Mouse (Mus musculus) CH12.LX (cell line): ENCODE data around the gene Tmem265. TPM values are rescaled to one million over a fixed set of nuclear protein-coding genes. Genes with fewer than 3 reads are reported as not detected.

ENCODE experiments used
- DNase-seq: peaks from one replicate; pipeline ENCODE4 v3.0.0-alpha.2; 2013; ENCODE audit errors: extremely low read depth
- H3K27ac ChIP-seq: 2 replicates; pipeline ENCODE4 v1.5.1; 2012; ENCODE audit warnings: low read depth, mild to moderate bottlenecking, control low read depth, moderate library complexity; ENCODE audit not compliant: insufficient read depth
- H3K27me3 ChIP-seq: replicated peaks from 2 replicates; pipeline ENCODE3; 2012; ENCODE audit warnings: inconsistent platforms
- H3K36me3 ChIP-seq, 2 experiments: replicated peaks in 1 of 2; 2 replicates each; pipeline versions ENCODE3 to v1.6.1; 2012; ENCODE audit warnings: inconsistent platforms in 1 of 2, low read length in 1 of 2, mild to moderate bottlenecking in 1 of 2, mixed read lengths in 1 of 2, moderate library complexity in 1 of 2; ENCODE audit not compliant: control insufficient read depth in 1 of 2, insufficient read depth in 1 of 2
- H3K4me1 ChIP-seq, 2 experiments: 2 replicates each; pipeline ENCODE4 v1.6.1; 2012; ENCODE audit warnings: inconsistent platforms in 1 of 2, moderate library complexity in 1 of 2; ENCODE audit not compliant: insufficient read depth in 2 of 2, control insufficient read depth in 1 of 2
- H3K4me2 ChIP-seq: 2 replicates; pipeline ENCODE4 v1.6.1; 2012; ENCODE audit warnings: low read depth, mild to moderate bottlenecking, control low read depth; ENCODE audit not compliant: poor library complexity, insufficient read depth, severe bottlenecking
- H3K4me3 ChIP-seq, 3 experiments: fragments of 150-350 bp in 1 of 3; sonication (generic) in 1 of 3; replicated peaks in 1 of 3; 2 replicates each; pipeline versions ENCODE3 to v1.5.1; 2011 to 2012; ENCODE audit warnings: low read depth in 2 of 3, low read length in 2 of 3, mild to moderate bottlenecking in 2 of 3, moderate library complexity in 2 of 3, control low read depth in 1 of 3, improper control_type of control experiment in 1 of 3, inconsistent platforms in 1 of 3, mixed read lengths in 1 of 3; ENCODE audit not compliant: poor library complexity in 1 of 3
- H3K79me2 ChIP-seq: replicated peaks from 2 replicates; pipeline ENCODE4 v1.6.1; 2012; ENCODE audit warnings: mild to moderate bottlenecking, moderate library complexity; ENCODE audit not compliant: control insufficient read depth, poor library complexity, insufficient read depth, severe bottlenecking; ENCODE audit errors: extremely low read depth
- H3K9ac ChIP-seq: 2 replicates; pipeline ENCODE4 v1.6.1; 2012; ENCODE audit warnings: low read depth, mild to moderate bottlenecking, control low read depth, moderate library complexity; ENCODE audit not compliant: insufficient read depth
- H3K9me3 ChIP-seq: replicated peaks from 2 replicates; pipeline ENCODE3; 2012; ENCODE audit warnings: low read length, inconsistent platforms, mixed read lengths
- CHD2 ChIP-seq: IDR thresholded peaks from 2 replicates; pipeline ENCODE4 v1.6.1; 2011; ENCODE audit warnings: low read length, improper control_type of control experiment
- HCFC1 ChIP-seq: IDR thresholded peaks from 2 replicates; pipeline ENCODE4 v1.6.1; 2012; ENCODE audit warnings: low read depth, mild to moderate bottlenecking, inconsistent platforms, low read length, improper control_type of control experiment
- MAFK ChIP-seq: IDR thresholded peaks from 2 replicates; pipeline ENCODE4 v1.6.1; 2011; ENCODE audit warnings: low read length, improper control_type of control experiment; ENCODE audit not compliant: insufficient replicate concordance
- MYC ChIP-seq: IDR thresholded peaks from 2 replicates; pipeline ENCODE4 v1.6.1; 2011; ENCODE audit warnings: low read depth, mild to moderate bottlenecking, improper control_type of control experiment, low read length
- PAX5 ChIP-seq: IDR thresholded peaks from 2 replicates; pipeline ENCODE4 v1.6.1; 2012; ENCODE audit warnings: low read length, inconsistent platforms, mixed read lengths
- POLR2AphosphoS2 ChIP-seq: IDR thresholded peaks from 2 replicates; pipeline ENCODE4 v1.6.1; 2011; ENCODE audit warnings: low read depth, low read length, improper control_type of control experiment
- RAD21 ChIP-seq: IDR thresholded peaks from 2 replicates; pipeline ENCODE4 v1.6.1; 2011; ENCODE audit warnings: low read depth, mild to moderate bottlenecking, low read length, improper control_type of control experiment, moderate library complexity
- SMC3 ChIP-seq: IDR thresholded peaks from 2 replicates; pipeline ENCODE4 v1.6.1; 2011; ENCODE audit warnings: low read depth, low read length, improper control_type of control experiment
- USF1 ChIP-seq: IDR thresholded peaks from 2 replicates; pipeline ENCODE4 v1.6.1; 2014; ENCODE audit warnings: low read depth, mild to moderate bottlenecking, inconsistent platforms, low read length, improper control_type of control experiment
- ZKSCAN1 ChIP-seq: IDR thresholded peaks from 2 replicates; pipeline ENCODE4 v1.6.1; 2012; ENCODE audit warnings: low read depth, inconsistent platforms, low read length, improper control_type of control experiment, borderline replicate concordance
- ZMIZ1 ChIP-seq: IDR thresholded peaks from 2 replicates; pipeline ENCODE4 v1.6.1; 2012; ENCODE audit warnings: low read depth, mild to moderate bottlenecking, inconsistent platforms, low read length, improper control_type of control experiment
- ZNF384 ChIP-seq: IDR thresholded peaks from 2 replicates; pipeline ENCODE4 v1.6.1; 2012; ENCODE audit warnings: low read depth, low read length, improper control_type of control experiment, inconsistent platforms
- dilution Hi-C: fragments of 300-500 bp; cut with MboI; formaldehyde crosslinking; loops from 2 replicates; pipeline ENCODE4 v1.14.3; 2020; ENCODE audit warnings: low sequenced_read_pairs; ENCODE audit not compliant: extremely low pct_unique_long_range_greater_than_20kb, extremely low pct_ligation_motif_present
- in situ Hi-C: fragments of 300-500 bp; cut with MboI; formaldehyde crosslinking; loops from 3 replicates; pipeline ENCODE4 v1.14.3; 2019; ENCODE audit warnings: low sequenced_read_pairs, low pct_ligation_motif_present, low pct_unique_long_range_greater_than_20kb, mixed read lengths
- polyA plus RNA-seq: library from polyadenylated mRNA; unstranded; fragments of >175 nt; gene quantifications from 2 replicates; pipeline ENCODE4 v1.2.1, GENCODE M21; 2012; ENCODE audit warnings: low read depth; ENCODE audit not compliant: insufficient read length
- total RNA-seq, 2 experiments: library from RNA; depleted of rRNA; stranded (reverse); fragments of 300-350 nt in 1 of 2; fragments of >200 nt in 1 of 2; gene quantifications; 2 replicates each; pipeline ENCODE4 v1.2.3; 2012 to 2014

Gene Tmem265
- total and polyA plus RNA-seq, 3 experiments: 0.93 to 2.3 TPM; not detected in 1

GRCm38 (mm10) chr7:127607150-127607549, 46.0 kb downstream of the Tmem265 start:
- in situ Hi-C loops: no loop called here
- TF ChIP-seq POLR2AphosphoS2 (no peak), MAFK (no peak), CHD2 (no peak), ZNF384 (no peak), ZMIZ1 (no peak)
- peaks cover 2% of the 10 kb centered on the region for H3K27me3 ChIP-seq
- H3K9ac ChIP-seq: no peak overlapping the region
- no peaks in the 10 kb centered on the region for H3K79me2 ChIP-seq
- dilution Hi-C loops: no loop called here
- H3K27ac ChIP-seq: no peak overlapping the region
- H3K4me3 ChIP-seq: no peak overlapping the region
- peaks cover 7% of the 10 kb centered on the region for H3K9me3 ChIP-seq
- H3K36me3 ChIP-seq: peaks cover 40 to 48% of the 10 kb centered on the region in 2 experiments
- DNase-seq: no peak
- H3K4me1 ChIP-seq: peaks cover 5 to 13% of the 10 kb centered on the region in 2 experiments; a peak in 2 of 4 replicates
- H3K4me2 ChIP-seq: no peak overlapping the region

GRCm38 (mm10) chr7:127611011-127611410, 49.8 kb downstream of the Tmem265 start:
- H3K4me3 ChIP-seq: no peak overlapping the region
- in situ Hi-C loops: no loop called here
- dilution Hi-C loops: no loop called here
- H3K4me2 ChIP-seq: no peak overlapping the region
- peaks cover 14% of the 10 kb centered on the region in 2 experiments for H3K36me3 ChIP-seq
- no peak for DNase-seq
- H3K27ac ChIP-seq: no peak overlapping the region
- TF ChIP-seq RAD21: no peak
- TF ChIP-seq MYC: no peak
- no peak overlapping the region for H3K9ac ChIP-seq
- H3K79me2 ChIP-seq: no peaks in the 10 kb centered on the region
- H3K27me3 ChIP-seq: peaks cover 38% of the 10 kb centered on the region
- peaks cover 4 to 16% of the 10 kb centered on the region in 2 experiments; a peak in 2 of 4 replicates for H3K4me1 ChIP-seq
- H3K9me3 ChIP-seq: peaks cover 7% of the 10 kb centered on the region

- Histone ChIP-seq H3K27me3 (peaks cover 40% of the 10 kb centered on the region), H3K9ac (no peak overlapping the region), H3K4me3 (no peak overlapping the region), H3K4me2 (no peak overlapping the region), H3K9me3 (peaks cover 7% of the 10 kb centered on the region), H3K79me2 (no peaks in the 10 kb centered on the region), H3K27ac (no peak overlapping the region), H3K36me3 (peaks cover 14% of the 10 kb centered on the region in 2 experiments), H3K4me1 (peaks cover 4 to 16% of the 10 kb centered on the region in 2 experiments; a peak in 2 of 4 replicates)
- dilution Hi-C loops: no loop called here
- in situ Hi-C loops: no loop called here
- DNase-seq: no peak
- TF ChIP-seq USF1: no peak
- no peak for TF ChIP-seq ZKSCAN1
- TF ChIP-seq HCFC1: no peak
- no peak for TF ChIP-seq PAX5
- TF ChIP-seq SMC3: no peak
Observed at GRCm38 (mm10) chr7:127611561-127611960, 50.4 kb downstream of the Tmem265 start.
